Mouse (Mus musculus) liver, embryonic 14.5 days (tissue): ENCODE measurements around the gene Cit. TPM values are rescaled to one million over a fixed set of nuclear protein-coding genes. Genes with fewer than 3 reads are reported as not detected.

ENCODE experiments used
- ATAC-seq: fragments of 200-750 bp; cut with Nextera tagmentation; 2 replicates; pipeline ENCODE4 v1.8.0; 2017; ENCODE audit warnings: moderate number of reproducible peaks, mild to moderate bottlenecking, moderate library complexity; ENCODE audit not compliant: insufficient read depth
- DNase-seq, 3 experiments: peaks; one replicate each; pipeline ENCODE4 v3.0.0-alpha.2; 2012 to 2013; ENCODE audit warnings: low read depth in 3 of 3, low spot score in 3 of 3
- H3K27ac ChIP-seq: fragments of 300-500 bp; sonication (generic); 2 replicates; pipeline ENCODE4 v1.5.1; 2014; ENCODE audit warnings: moderate library complexity, mild to moderate bottlenecking, control low read depth, inconsistent platforms
- H3K27me3 ChIP-seq: fragments of 300-500 bp; sonication (generic); 2 replicates; pipeline ENCODE4 v1.6.1; 2014; ENCODE audit warnings: mild to moderate bottlenecking, low read length, moderate library complexity; ENCODE audit not compliant: control insufficient read depth, insufficient read depth
- H3K36me3 ChIP-seq: fragments of 300-500 bp; sonication (generic); replicated peaks from 2 replicates; pipeline ENCODE4 v1.6.1; 2014; ENCODE audit warnings: low read depth; ENCODE audit not compliant: control insufficient read depth, insufficient read depth
- H3K4me1 ChIP-seq, 2 experiments: fragments of 200-500 bp in 1 of 2; fragments of 300-500 bp in 1 of 2; sonication (generic) in 1 of 2; replicated peaks; 2 replicates each; pipeline ENCODE4 v1.6.1; 2012 to 2014; ENCODE audit warnings: antibody characterized with exemption in 1 of 2, inconsistent platforms in 1 of 2, low read length in 1 of 2; ENCODE audit not compliant: control insufficient read depth in 2 of 2, insufficient read depth in 2 of 2
- H3K4me2 ChIP-seq: fragments of 300-500 bp; sonication (generic); 2 replicates; pipeline ENCODE4 v1.6.1; 2014; ENCODE audit warnings: low read depth, mild to moderate bottlenecking, control low read depth, moderate library complexity
- H3K4me3 ChIP-seq, 2 experiments: fragments of 200-500 bp in 1 of 2; fragments of 300-500 bp in 1 of 2; sonication (generic) in 1 of 2; 2 replicates each; pipeline ENCODE4 v1.5.1; 2012 to 2014; ENCODE audit warnings: low read depth in 2 of 2, low read length in 2 of 2, mild to moderate bottlenecking in 2 of 2, control low read depth in 1 of 2, inconsistent platforms in 1 of 2, moderate library complexity in 1 of 2; ENCODE audit not compliant: insufficient read depth in 1 of 2
- H3K9ac ChIP-seq: fragments of 300-500 bp; sonication (generic); replicated peaks from 2 replicates; pipeline ENCODE4 v1.6.1; 2014; ENCODE audit warnings: mild to moderate bottlenecking, control low read depth, moderate library complexity
- H3K9me3 ChIP-seq: fragments of 300-500 bp; sonication (generic); 2 replicates; pipeline ENCODE4 v1.6.1; 2016; ENCODE audit warnings: low read length, mixed read lengths; ENCODE audit not compliant: control insufficient read depth
- CTCF ChIP-seq: IDR thresholded peaks from 2 replicates; pipeline ENCODE4 v1.5.1; 2016; ENCODE audit warnings: antibody characterized with exemption, low read depth, control low read depth
- EP300 ChIP-seq: IDR thresholded peaks from 2 replicates; pipeline ENCODE4 v1.6.1; 2016; ENCODE audit warnings: antibody characterized with exemption, low read depth
- WGBS: fragments of 180-500 bp; shearing (Covaris S2); extraction: QIAGEN DNeasy Blood & Tissue Kit; methylation state at CpG from one replicate; pipeline ENCODE4 v1.1.7; 2014; ENCODE audit not compliant: insufficient replicate concordance; 5-methylcytosine and 5-hydroxymethylcytosine counted together
- polyA plus RNA-seq, 2 experiments: library from polyadenylated mRNA; depleted of rRNA in 1 of 2; stranded (reverse) in 1 of 2; unstranded in 1 of 2; fragments of >200 nt; fragmentation: Nextera tagmentation in 1 of 2; extraction: Ambion mirVana in 1 of 2; gene quantifications; 2 replicates each; pipeline versions ENCODE4 v1.2.1 to v1.2.3; 2012 to 2014

Cit gene
- polyA plus RNA-seq, 2 experiments: 21.1 to 24.5 TPM

DNA sequence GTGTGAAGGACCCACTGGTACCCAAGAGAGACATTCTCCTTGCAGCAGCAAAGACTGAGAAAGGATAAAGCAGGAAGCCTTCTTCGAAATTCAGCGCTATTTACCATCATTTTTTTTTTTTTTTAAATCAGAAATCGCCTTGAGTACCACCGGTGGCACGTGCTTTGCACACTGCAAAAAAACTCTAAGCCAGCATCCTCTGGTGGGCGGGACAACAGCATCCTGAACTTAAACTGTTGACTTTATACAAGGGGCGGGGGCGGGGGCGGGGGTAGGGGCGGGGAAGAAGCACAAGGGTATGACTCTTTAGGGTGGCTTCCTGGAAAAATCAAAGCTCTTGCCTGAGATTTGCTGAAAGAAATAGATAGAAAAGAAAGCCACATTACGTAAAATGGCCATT, 194.6 kb downstream of the Cit start:
- Histone ChIP-seq H3K36me3 (no peaks in the 10 kb centered on the region), H3K9me3 (no peaks in the 10 kb centered on the region), H3K9ac (no peak overlapping the region), H3K27ac (no peak overlapping the region), H3K4me3 (no peak overlapping the region), H3K27me3 (no peaks in the 10 kb centered on the region), H3K4me1 (no peaks in the 10 kb centered on the region), H3K4me2 (no peak overlapping the region)
- TF ChIP-seq EP300: no peak
- no peak for TF ChIP-seq CTCF
- ATAC-seq: no peak
- 17% methylated on average over 11 of the region's 11 CpGs for WGBS
- DNase-seq: no peak

GRCm38 (mm10) chr5:116042241-116042640, 197.2 kb downstream of the Cit start:
- Histone ChIP-seq H3K9ac (no peak overlapping the region), H3K4me2 (no peak overlapping the region), H3K27ac (no peak overlapping the region), H3K9me3 (no peaks in the 10 kb centered on the region), H3K4me1 (no peaks in the 10 kb centered on the region), H3K36me3 (no peaks in the 10 kb centered on the region), H3K4me3 (no peak overlapping the region), H3K27me3 (no peaks in the 10 kb centered on the region)
- DNase-seq: no peak
- WGBS: 54% methylated on average over 7 of the region's 7 CpGs
- no peak for ATAC-seq
- no peak for TF ChIP-seq EP300
- TF ChIP-seq CTCF: no peak

DNA sequence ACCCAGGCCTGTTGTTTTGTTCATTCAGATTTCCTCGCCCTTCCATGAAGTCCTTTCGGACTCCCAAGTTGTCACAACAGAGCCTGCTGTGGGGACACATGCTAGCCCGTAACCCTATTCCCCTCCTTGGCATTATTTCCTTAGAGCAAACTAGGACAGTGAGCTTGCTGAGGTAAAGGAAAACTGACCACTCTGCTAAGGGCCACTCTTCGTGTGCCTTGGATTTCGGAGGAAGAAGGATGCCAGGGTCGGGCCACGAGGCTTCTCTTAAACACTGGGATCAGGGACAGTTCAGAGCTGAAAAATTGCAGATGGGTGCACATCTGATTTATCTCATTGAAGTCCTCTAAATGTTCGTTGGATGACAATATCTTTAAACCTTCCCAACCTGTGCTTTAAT, 200.5 kb downstream of the Cit start:
- Histone ChIP-seq H3K4me1 (0 out of 4 replicates have a peak, but pooled peaks cover 0 to 2% of the 10 kb centered on the region in 2 experiments), H3K9me3 (no peaks in the 10 kb centered on the region), H3K36me3 (no peaks in the 10 kb centered on the region), H3K4me3 (no peak overlapping the region), H3K27ac (no peak overlapping the region), H3K9ac (no peak overlapping the region), H3K4me2 (no peak overlapping the region), H3K27me3 (no peaks in the 10 kb centered on the region)
- no peak for ATAC-seq
- no peak for DNase-seq
- no peak for TF ChIP-seq EP300
- no peak for TF ChIP-seq CTCF
- 72% methylated on average over 8 of the region's 8 CpGs for WGBS

- H3K27me3 ChIP-seq: no peaks in the 10 kb centered on the region
- ATAC-seq (no peak), DNase-seq (no peak)
- no peaks in the 10 kb centered on the region for H3K9me3 ChIP-seq
- no peak overlapping the region for H3K4me2 ChIP-seq
- no peak overlapping the region for H3K9ac ChIP-seq
- TF ChIP-seq CTCF: no peak
- no peak for TF ChIP-seq EP300
- H3K4me1 ChIP-seq: 0 out of 4 replicates have a peak, but pooled peaks cover 0 to 2% of the 10 kb centered on the region in 2 experiments
- no peak overlapping the region for H3K27ac ChIP-seq
- H3K4me3 ChIP-seq: no peak overlapping the region
- 54% methylated on average over 4 of the region's 4 CpGs for WGBS
- no peaks in the 10 kb centered on the region for H3K36me3 ChIP-seq
These were observed 201.2 kb downstream of the Cit start for GRCm38 (mm10) chr5:116046246-116046645.

GRCm38 (mm10) chr5:116048321-116048720, 203.2 kb downstream of the Cit start:
- Histone ChIP-seq H3K27me3 (no peaks in the 10 kb centered on the region), H3K9ac (no peak overlapping the region), H3K27ac (no peak overlapping the region), H3K36me3 (no peaks in the 10 kb centered on the region), H3K4me1 (0 out of 4 replicates have a peak, but pooled peaks cover 0 to 2% of the 10 kb centered on the region in 2 experiments), H3K4me3 (no peak overlapping the region), H3K9me3 (no peaks in the 10 kb centered on the region), H3K4me2 (no peak overlapping the region)
- no peak for DNase-seq
- TF ChIP-seq CTCF (no peak), EP300 (no peak)
- 46% methylated on average over 3 of the region's 3 CpGs for WGBS
- no peak for ATAC-seq
